Mouse (Mus musculus): Measurements from ENCODE around the gene Grhl3. TPM values are rescaled to one million over a fixed set of nuclear protein-coding genes. Genes with fewer than 3 reads are reported as not detected.

The Grhl3 gene
- polyA plus RNA-seq, 1 experiment from 2014 or later, result 1.1 TPM

GRCm38 (mm10) chr4:135501587-135501986 is 71.8 kb downstream of the Grhl3 start:
- Histone ChIP-seq H3K4me1 (no peaks in the 10 kb centered on the region), H3K27ac (replicated peaks) (no peak overlapping the region), H3K9me3 (replicated peaks) (no peaks in the 10 kb centered on the region), H3K4me2 (no peak overlapping the region), H3K4me3 (replicated peaks) (no peak overlapping the region), H3K36me3 (no peaks in the 10 kb centered on the region), H3K27me3 (replicated peaks) (no peaks in the 10 kb centered on the region), H3K9ac (replicated peaks) (no peak overlapping the region)
- WGBS, result 74% methylated on average over 4 of the region's 4 CpGs
- ATAC-seq (ENCODE audit: low FRiP score), result no peak

- Histone ChIP-seq H3K27me3 (replicated peaks) (no peaks in the 10 kb centered on the region), H3K9me3 (replicated peaks) (no peaks in the 10 kb centered on the region), H3K36me3 (no peaks in the 10 kb centered on the region), H3K27ac (replicated peaks) (no peak overlapping the region), H3K4me2 (no peak overlapping the region), H3K9ac (replicated peaks) (no peak overlapping the region), H3K4me1 (peaks cover 10% of the 10 kb centered on the region), H3K4me3 (replicated peaks) (no peak overlapping the region)
- no peak for ATAC-seq (ENCODE audit: low FRiP score)
- 85% methylated on average over 3 of the region's 3 CpGs for WGBS
Measured at GRCm38 (mm10) chr4:135499831-135500230, 73.6 kb downstream of the Grhl3 start.

GRCm38 (mm10) chr4:135498136-135498535 is 75.3 kb downstream of the Grhl3 start:
- WGBS, result 79% methylated on average over 6 of the region's 6 CpGs
- Histone ChIP-seq H3K4me2 (no peak overlapping the region), H3K36me3 (no peaks in the 10 kb centered on the region), H3K27ac (replicated peaks) (no peak overlapping the region), H3K9ac (replicated peaks) (no peak overlapping the region), H3K27me3 (replicated peaks) (no peaks in the 10 kb centered on the region), H3K9me3 (replicated peaks) (no peaks in the 10 kb centered on the region), H3K4me1 (peaks cover 18% of the 10 kb centered on the region), H3K4me3 (replicated peaks) (no peak overlapping the region)
- ATAC-seq (ENCODE audit: low FRiP score), result no peak

GRCm38 (mm10) chr4:135495810-135496209 is 77.6 kb downstream of the Grhl3 start:
- 0 out of 2 replicates have a peak, but pooled peaks cover 4% of the 10 kb centered on the region for H3K27me3 ChIP-seq (replicated peaks)
- H3K4me1 ChIP-seq, result peaks cover 20% of the 10 kb centered on the region
- H3K4me2 ChIP-seq, result peak overlapping the region; percentile 95
- peak overlapping the region; percentile 81 for H3K4me3 ChIP-seq (replicated peaks)
- H3K27ac ChIP-seq (replicated peaks), result no peak overlapping the region; the same call in 1 of the 2 replicates
- WGBS, result 18% methylated on average over 18 of the region's 18 CpGs
- no peak for ATAC-seq (ENCODE audit: low FRiP score)
- H3K9me3 ChIP-seq (replicated peaks), result no peaks in the 10 kb centered on the region
- H3K9ac ChIP-seq (replicated peaks), result no peak overlapping the region
- H3K36me3 ChIP-seq, result peaks cover under 1% of the 10 kb centered on the region

GRCm38 (mm10) chr4:135495397-135495791 is 78.0 kb downstream of the Grhl3 start:
- peak overlapping the region; percentile 95 for H3K4me2 ChIP-seq
- 15% methylated on average over 9 of the region's 9 CpGs for WGBS
- H3K4me3 ChIP-seq (replicated peaks), result peak overlapping the region; percentile 81
- H3K4me1 ChIP-seq, result peaks cover 20% of the 10 kb centered on the region
- peak overlapping the region; percentile 58; the same call in 1 of the 2 replicates for H3K9ac ChIP-seq (replicated peaks)
- peak overlapping the region; percentile 78 for H3K27ac ChIP-seq (replicated peaks)
- ATAC-seq (ENCODE audit: low FRiP score), result no peak
- no peaks in the 10 kb centered on the region for H3K9me3 ChIP-seq (replicated peaks)
- 0 out of 2 replicates have a peak, but pooled peaks cover 4% of the 10 kb centered on the region for H3K27me3 ChIP-seq (replicated peaks)
- peaks cover 5% of the 10 kb centered on the region for H3K36me3 ChIP-seq

- Histone ChIP-seq H3K27me3 (replicated peaks) (0 out of 2 replicates have a peak, but pooled peaks cover 4% of the 10 kb centered on the region), H3K9me3 (replicated peaks) (no peaks in the 10 kb centered on the region), H3K27ac (replicated peaks) (peak within 1 kb of the TSS; percentile 78), H3K4me3 (replicated peaks) (peak within 1 kb of the TSS; percentile 81), H3K4me2 (peak within 1 kb of the TSS; percentile 95), H3K9ac (replicated peaks) (peak within 1 kb of the TSS; percentile 58), H3K36me3 (peaks cover 12% of the 10 kb centered on the region), H3K4me1 (peaks cover 20% of the 10 kb centered on the region)
- under 1% methylated on average over 52 of the region's 53 CpGs for WGBS
- peak; percentile 98 for ATAC-seq (ENCODE audit: low FRiP score)
Measured at GRCm38 (mm10) chr4:135494521-135495396, 78.7 kb downstream of the Grhl3 start, which contains the start of the genes Stpg1 and Nipal3. Gene Stpg1, plus strand, starts transcription at chr4:135494790. Gene Nipal3, minus strand, starts transcription at chr4:135495038.

- peak; percentile 17 for ATAC-seq (ENCODE audit: low FRiP score)
- peaks cover 20% of the 10 kb centered on the region for H3K4me1 ChIP-seq
- H3K4me2 ChIP-seq, result peak overlapping the region; percentile 95
- H3K9ac ChIP-seq (replicated peaks), result peak overlapping the region; percentile 46
- H3K36me3 ChIP-seq, result peaks cover 19% of the 10 kb centered on the region
- H3K27me3 ChIP-seq (replicated peaks), result 0 out of 2 replicates have a peak, but pooled peaks cover 4% of the 10 kb centered on the region
- H3K27ac ChIP-seq (replicated peaks), result peak overlapping the region; percentile 78
- peak overlapping the region; percentile 81 for H3K4me3 ChIP-seq (replicated peaks)
- no peaks in the 10 kb centered on the region for H3K9me3 ChIP-seq (replicated peaks)
- WGBS, result under 1% methylated on average over 33 of the region's 33 CpGs
Measured at GRCm38 (mm10) chr4:135493691-135494520, 79.5 kb downstream of the Grhl3 start.

- Histone ChIP-seq H3K9me3 (replicated peaks) (no peaks in the 10 kb centered on the region), H3K27ac (replicated peaks) (no peak overlapping the region), H3K9ac (replicated peaks) (peak overlapping the region; percentile 46), H3K27me3 (replicated peaks) (0 out of 2 replicates have a peak, but pooled peaks cover 4% of the 10 kb centered on the region), H3K36me3 (peaks cover 25% of the 10 kb centered on the region), H3K4me2 (peak overlapping the region; percentile 95), H3K4me1 (peaks cover 20% of the 10 kb centered on the region), H3K4me3 (replicated peaks) (peak overlapping the region; percentile 81)
- no peak for ATAC-seq (ENCODE audit: low FRiP score)
- 44% methylated on average over 4 of the region's 4 CpGs for WGBS
Measured at GRCm38 (mm10) chr4:135493271-135493670, 80.2 kb downstream of the Grhl3 start.

Small RNA genes lying within 50 kb of the gene (microRNA-seq; reads per million reads assigned to microRNA genes)
- gene Gm25317, result not detected

Other genes starting within 250 kb of the Grhl3 start
- 174 and 181 TPM in 2 replicates for gene Srrm1, start 220.3 kb downstream of the Grhl3 start, polyA plus RNA-seq (2015; fragmentation: Nextera tagmentation; extraction: Ambion mirVana)
- 1.7 and 2.2 TPM in 2 replicates for gene Ncmap, start 175.4 kb downstream of the Grhl3 start, polyA plus RNA-seq (2015; fragmentation: Nextera tagmentation; extraction: Ambion mirVana)
- 44.0 and 47.8 TPM in 2 replicates for gene Rcan3, start 139.8 kb downstream of the Grhl3 start, polyA plus RNA-seq (2015; fragmentation: Nextera tagmentation; extraction: Ambion mirVana)
- 0.23 and 0.37 TPM in 2 replicates for gene Stpg1, start 78.8 kb downstream of the Grhl3 start, polyA plus RNA-seq (2015; fragmentation: Nextera tagmentation; extraction: Ambion mirVana)
- gene Nipal3, start 78.6 kb downstream of the Grhl3 start, polyA plus RNA-seq (2015; fragmentation: Nextera tagmentation; extraction: Ambion mirVana), result 8.0 and 8.7 TPM in 2 replicates
- 0.46 and 0.47 TPM in 2 replicates for gene Ifnlr1, start 112.7 kb upstream of the Grhl3 start, polyA plus RNA-seq (2015; fragmentation: Nextera tagmentation; extraction: Ambion mirVana)
- gene Il22ra1, start 154.5 kb upstream of the Grhl3 start, polyA plus RNA-seq (2015; fragmentation: Nextera tagmentation; extraction: Ambion mirVana), result 0.51 TPM in 1 of 2 replicates, not detected in the other
- 1.0 and 1.1 TPM in 2 replicates for gene Myom3, start 186.1 kb upstream of the Grhl3 start, polyA plus RNA-seq (2015; fragmentation: Nextera tagmentation; extraction: Ambion mirVana)

Measured in neural tube, embryonic 15.5 days (tissue).